Mouse (Mus musculus): ENCODE measurements at regions not wholly inside any gene's neighbourhood (a gene's known extent, or its start where the extent isn't known, plus 50 kb on each side); places are given as distances from the start of the nearest gene placed in this dataset.

DNA sequence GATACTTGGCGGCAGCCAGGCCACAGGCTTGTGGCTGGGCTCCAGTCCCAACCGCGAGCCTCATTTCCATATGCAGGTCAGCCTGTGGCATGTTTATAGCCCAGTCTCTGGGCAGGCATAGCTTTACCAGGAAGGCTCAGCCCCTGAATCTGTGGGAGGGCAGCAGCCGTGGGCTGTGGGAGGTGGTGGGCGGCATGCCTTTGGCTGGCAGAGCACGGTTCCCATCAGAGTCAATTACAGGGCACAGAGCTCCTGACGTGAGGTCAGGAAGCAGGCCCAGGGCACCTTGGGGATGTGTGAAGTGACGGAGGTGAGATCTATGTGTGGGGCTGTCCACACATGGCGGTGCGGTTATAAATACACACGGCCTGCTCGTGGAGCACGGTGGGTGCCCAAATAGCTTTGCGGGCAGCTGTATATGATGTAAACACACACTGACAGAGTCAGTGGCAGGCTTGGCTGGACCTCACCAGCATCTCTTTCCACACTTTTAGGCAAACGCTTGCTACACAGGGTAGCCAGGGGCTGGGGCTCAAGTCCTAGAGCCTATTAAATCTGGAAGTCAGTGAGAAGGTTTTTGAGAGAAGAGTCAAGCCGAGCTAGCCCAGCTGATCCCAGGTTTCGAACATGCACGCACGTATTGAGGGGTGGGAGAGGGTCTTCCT is 71.8 kb downstream of the Gm525 start:
- DNase-seq, result no peak

DNA sequence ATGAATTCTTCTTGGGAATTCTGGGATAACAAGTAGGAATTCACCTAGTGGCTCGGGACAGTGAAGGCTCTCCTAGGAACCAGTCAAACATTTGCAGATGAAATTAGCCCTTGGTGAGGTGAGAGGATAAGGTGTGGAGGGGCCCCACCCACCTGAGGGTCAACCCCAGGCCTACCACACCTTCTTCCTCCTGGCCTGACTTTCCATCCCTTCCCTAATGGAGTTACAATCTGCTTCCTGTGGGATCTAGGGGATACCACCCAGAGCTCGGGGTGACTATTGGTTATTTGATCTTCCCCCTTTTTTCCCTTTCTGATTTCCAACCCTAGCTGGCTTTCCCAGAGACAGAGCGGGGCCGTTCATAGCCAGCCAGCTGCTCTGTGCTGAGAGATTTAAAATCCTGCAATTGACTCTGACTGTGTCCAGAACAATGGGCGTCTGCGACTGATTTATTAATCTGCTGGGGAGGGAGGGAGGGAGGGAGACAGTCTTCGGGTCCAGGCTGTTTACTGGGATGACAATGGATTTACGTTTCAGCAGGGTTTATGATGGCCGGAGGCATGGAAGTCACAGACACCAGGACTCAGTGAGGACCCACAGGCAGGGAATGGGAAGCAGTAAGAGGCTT is 69.0 kb downstream of the Gm525 start:
- no peak for DNase-seq

All from lung, postnatal 10 days (tissue).